Mouse (Mus musculus) left cerebral cortex, postnatal 4 days (tissue): ENCODE measurements at regions not wholly inside any gene's neighbourhood (a gene's known extent, or its start where the extent isn't known, plus 50 kb on each side); places are given as distances from the start of the nearest gene placed in this dataset.

Source experiments
- DNase-seq: peaks from one replicate; pipeline ENCODE4 v3.0.0-alpha.2; 2022
- intact Hi-C: fragments of 180-260 bp; cut with DNase I; formaldehyde crosslinking; loops from one replicate; pipeline ENCODE4 v1.15.1; 2025

DNA sequence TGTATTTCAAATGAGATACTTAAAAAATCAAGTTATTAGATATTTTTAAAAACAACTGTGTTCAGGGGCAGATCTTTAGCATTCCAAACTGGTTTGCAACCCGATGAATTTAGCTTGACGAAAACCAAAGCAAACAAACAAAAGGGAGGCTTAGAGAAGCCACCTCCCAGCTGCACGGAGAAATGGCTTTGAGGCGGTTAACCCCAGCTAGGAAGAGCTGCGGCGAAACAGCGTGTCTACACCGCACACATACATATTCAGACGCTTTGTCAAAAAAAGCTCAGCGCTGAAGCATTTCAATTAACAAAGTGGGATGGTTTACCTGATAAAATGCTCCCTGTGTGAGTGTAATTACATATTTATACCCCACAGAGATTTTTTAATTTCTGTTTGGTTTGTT, 123.0 kb upstream of the Ap5m1 start:
- intact Hi-C loops = no loop called here
- DNase-seq = no peak

DNA sequence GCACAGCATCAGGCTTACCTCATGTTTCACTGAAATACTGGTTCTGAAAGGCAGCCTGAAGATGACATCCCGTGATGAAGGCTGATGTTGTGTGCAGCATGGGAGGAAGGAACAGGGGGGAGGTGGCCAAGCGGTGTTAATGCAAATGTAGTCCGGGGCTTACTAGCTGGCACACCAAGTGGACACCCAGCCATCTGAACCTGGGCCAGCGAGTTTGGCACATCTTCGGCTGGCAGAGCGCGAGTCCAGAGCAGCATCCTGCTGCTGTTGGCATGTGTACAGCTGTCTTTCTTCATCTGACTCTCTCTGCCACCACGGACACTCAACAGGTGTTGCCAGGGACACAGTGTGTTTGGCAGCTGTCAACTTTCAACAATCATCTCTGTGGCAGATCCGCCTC, 135.0 kb upstream of the Ap5m1 start:
- peak; percentile 94 for DNase-seq
- intact Hi-C loops = no loop called here

DNA sequence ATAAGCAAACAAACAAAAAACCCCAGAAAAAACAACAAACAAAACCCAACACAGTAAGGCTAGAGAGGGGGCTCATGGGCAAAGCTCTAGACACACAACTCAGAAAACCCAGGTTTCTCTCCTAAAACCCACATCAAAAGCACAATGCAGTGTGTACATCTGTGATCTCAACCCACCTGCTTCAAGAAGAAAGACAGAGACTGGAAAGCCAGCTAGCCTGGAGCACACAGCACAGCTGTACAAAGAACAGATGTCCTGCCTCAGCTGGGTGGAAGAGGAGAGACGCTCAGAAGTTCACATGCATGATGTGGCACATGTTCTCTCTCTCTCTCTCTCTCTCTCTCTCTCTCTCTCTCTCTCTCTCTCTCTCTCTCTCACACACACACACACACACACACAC, 140.0 kb upstream of the Ap5m1 start:
- intact Hi-C loops = no loop called here
- no peak for DNase-seq

DNA sequence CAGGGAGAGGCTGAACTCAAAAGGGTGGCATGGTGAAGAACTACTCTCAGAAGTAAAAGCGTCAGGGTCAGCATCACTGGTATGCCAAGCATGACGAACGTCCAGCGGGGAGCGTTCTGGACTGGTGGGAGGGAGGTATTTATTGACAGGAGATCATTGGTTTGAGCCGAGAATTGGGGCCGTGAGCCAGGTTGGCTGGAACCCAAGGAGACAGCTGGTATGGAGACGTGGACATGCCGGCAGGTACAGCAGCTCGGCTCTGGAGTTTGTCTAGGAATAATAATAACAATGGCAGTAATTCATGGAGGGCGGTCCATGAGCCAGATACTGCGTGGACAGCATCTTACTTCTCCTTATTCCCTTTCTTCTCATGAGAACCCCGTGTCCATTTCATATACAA, 156.5 kb upstream of the Ap5m1 start:
- intact Hi-C loops = no loop called here
- DNase-seq = peak; percentile 85

DNA sequence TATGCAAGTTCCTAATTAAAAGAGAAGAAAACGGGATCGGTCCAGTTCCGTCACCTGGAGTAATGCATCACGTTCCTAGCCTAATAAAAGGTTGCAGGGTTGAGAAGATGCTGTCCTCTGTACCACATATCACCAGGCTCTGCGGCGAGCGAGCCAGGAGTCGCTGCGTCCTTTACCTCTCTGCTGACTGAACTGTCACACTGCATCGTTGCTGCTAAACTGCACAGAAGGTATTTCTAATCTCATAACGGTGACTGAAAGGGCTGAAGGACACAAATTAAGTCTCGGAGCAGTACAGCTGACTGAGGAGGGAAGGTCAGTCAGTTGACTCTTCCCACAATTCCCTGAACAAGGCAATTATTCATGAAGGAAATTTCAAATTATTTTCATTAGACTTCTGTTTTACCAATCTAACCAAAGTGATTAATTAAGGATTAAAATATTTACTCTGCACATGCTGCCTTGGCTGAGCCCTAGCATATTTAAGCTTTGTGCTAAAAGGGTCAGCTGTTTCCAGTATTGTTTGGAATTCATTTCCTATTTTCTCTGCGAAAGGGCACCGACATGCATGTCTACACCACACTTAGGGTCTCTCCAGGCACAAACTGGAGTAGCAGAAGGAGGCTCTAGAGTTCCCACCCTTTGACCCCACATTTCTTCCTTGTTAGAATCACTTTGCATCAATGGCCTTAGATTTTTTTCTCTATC, 157.8 kb upstream of the Ap5m1 start:
- DNase-seq = peak; percentile 36
- intact Hi-C loops = no loop called here

DNA sequence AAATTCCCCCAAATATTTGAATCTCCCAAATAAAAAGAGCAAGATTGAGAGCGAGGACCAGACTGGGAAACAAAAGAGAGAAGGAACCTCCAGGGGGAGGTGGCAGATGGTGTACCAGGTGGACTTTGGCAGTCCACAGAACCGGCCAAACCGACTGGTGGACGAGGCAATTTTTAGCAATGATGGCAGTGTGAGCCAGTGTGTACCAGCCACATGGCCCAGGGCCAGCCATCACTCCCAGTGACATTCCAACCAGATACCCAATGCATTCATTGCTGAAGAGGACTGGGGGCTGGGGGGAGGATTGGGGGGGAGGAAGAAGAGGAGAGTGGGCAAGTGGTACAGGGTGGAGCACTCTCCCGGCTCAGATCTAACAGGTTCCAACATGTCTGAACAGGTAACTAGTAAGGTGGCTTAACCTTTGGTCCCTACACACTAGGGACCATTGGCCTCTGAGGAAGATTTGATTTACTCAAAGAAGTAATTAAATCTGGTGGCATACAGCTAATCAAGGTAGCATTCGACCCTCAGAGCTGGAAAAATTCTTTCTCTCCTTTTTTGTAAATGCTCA, 158.4 kb upstream of the Ap5m1 start:
- DNase-seq = peak; percentile 94
- intact Hi-C loops = no loop called here

DNA sequence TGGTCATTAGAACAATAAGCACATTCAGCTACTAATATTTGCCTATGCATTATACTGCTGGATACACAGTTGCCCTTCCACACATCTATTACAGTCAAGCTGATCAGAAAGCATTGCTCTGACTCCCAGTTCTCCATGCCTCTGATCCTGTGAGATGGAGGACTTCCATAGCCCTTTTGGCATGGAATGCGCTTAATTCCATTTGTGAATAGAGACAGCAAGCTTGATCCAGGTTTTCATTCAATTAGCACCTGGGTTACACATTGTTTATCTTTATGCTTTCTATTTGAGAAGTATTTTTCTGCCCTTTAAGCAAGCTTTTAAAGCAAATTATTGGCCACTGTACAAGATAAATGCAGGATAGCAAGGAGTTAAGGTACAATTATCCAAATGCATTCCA, 158.9 kb upstream of the Ap5m1 start:
- intact Hi-C loops = no loop called here

DNA sequence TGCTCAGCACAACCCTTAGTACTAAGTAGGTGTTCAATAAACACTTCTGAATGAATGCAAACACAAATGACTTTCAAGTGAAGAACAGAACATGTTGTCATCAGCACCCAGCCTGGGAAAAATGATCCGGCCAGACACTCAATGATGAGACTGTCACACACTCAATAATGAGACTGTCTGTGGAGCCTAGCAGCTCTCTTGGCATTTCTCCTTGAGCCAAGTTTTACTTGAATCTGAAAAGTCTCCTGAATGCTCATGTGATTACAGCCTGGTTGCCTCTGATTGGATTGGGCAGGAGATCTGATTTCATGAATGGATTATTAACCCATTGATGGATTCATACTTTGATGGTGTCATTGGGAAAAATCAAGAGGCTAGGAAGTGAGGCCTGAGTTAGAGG, 161.3 kb upstream of the Ap5m1 start:
- no peak for DNase-seq
- intact Hi-C loops = no loop called here

More for the DNA sequence above, 158.9 kb upstream of the Ap5m1 start:
- DNase-seq = no peak

DNA sequence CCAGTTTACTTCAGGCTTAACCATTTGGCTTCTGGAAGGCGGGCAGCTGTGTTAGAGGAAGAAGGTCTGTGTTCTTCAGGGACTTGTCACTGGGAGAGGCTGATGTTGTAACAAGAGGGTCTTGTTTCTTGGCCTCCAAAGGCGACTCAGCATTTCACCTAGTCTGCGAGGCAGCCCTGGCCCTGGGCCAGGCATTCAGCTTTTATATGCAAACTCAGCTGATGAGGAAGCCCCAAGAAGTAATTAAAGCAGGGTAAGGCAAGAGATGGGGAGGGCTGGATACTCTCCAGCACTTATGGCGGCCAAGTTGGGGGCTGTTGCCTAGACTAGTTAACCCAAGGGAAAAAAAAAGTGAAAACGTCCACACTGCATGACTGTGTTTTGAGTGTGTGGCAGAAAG, 162.4 kb upstream of the Ap5m1 start:
- intact Hi-C loops = no loop called here
- peak; percentile 80 for DNase-seq

DNA sequence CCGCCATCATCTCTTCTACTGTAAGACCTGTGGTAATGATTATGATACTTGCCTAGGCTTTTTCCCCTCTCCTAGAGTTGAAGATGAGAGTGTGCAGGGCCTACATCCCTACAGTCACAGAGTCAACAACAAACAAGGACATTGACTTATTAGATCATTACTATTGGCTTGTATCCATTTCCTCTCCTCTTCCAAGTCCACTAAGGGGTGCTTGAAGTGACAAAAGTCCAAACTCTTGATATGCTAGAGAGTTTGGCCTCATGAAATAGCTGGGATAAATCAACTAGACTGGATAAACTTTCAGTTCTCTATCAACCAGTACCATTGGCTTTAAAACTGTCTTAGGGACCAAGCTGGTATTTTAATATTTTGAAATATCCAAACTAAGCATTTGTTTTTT, 165.7 kb upstream of the Ap5m1 start:
- DNase-seq = no peak
- intact Hi-C loops = no loop called here

DNA sequence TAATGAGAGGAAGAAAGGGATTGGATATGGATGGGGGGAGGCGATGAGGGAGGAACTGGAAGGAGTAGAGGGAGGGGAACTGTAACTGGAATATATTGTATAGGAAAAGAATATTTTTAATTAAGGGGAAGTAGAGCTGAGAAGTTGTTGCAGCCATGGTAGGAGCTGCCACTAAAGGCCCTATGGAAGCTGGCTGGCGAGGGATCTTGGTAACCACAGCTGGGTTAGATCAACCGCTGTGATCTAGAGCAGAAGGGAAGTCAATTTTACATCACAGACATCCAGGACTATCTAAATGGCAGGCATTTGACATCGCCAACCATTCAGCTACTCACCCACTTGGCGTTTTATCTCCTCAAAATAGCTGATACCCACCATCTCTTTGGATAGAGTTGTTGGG, 168.8 kb upstream of the Ap5m1 start:
- intact Hi-C loops = no loop called here

DNA sequence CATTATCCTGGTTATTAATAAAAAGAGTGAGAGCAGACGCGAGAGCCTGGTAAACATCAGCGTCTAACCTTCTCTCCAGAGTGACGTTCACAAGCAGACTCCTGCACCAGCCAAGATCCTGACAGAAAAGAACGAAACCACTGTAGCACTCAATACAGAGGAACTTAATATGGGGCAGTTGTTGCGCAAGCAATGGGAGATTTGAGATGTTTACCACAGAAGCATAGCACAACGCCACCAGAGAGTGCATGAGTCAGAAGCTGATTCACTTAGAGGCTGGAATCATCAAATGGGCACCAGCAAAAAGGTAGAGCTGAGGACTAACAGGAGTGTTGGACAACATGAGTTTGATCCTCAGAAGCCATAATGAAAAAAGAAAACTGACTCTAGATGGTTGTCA, 169.7 kb upstream of the Ap5m1 start:
- DNase-seq = no peak
- intact Hi-C loops = no loop called here

More for the DNA sequence above, 168.8 kb upstream of the Ap5m1 start:
- DNase-seq = no peak

DNA sequence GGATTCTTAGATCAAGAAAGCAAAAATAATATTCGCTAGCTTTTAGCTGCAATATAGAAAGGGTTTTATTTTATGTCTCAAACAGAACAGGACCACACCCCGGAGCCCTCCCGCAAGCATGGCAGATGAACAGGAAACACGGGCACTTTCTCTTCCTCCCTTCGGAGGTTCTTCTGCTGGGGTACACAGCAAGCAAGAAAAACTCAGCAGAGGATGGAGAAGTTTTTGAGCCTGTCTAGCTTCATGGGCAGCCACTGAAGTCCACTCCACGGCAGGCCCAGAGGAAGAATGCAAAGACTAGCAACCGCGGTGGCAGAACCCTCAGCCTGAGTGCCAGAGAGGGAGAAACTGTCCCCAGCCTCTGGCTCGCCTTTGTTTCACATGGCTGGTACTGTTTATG, 174.7 kb upstream of the Ap5m1 start:
- intact Hi-C loops = no loop called here
- DNase-seq = peak; percentile 20

DNA sequence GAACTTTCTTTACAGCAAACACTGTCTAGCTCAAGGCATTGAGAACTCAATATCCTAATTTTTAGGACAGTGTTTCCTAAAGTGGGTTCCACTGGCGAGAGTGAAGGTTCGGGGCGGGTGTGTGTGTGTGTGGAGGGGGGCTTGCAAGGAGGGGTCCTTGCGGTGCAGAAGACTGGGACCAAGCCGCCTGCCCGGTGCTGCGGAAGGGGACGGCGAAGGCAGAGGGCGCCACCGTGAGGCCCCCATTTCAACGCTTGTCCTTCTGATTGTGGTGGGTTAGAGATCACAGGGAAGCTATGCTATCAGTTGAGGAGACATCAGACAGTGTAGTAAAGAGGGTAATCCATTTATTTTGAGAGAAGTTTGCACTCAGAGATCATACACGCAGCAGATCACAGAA, 176.9 kb upstream of the Ap5m1 start:
- DNase-seq = peak; percentile 74
- intact Hi-C loops = no loop called here

DNA sequence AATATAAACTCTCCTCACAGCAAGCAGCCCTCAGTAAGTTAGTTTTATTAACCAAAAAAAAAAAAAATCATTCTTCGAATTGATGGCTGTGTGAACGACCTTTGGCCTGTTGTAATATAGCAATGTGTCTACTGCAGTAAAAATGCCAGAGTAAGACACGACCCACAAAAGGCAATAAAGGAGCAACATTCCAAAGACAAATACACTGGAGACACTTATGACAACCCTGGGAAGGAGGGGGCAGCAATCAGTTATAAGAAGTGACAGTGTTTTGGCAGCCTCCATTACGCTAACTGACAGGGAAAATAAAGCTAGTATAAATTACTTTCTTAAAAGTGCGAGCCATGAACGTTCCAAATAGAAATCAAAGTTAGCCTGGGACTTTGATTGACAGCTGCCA, 185.9 kb upstream of the Ap5m1 start:
- intact Hi-C loops = no loop called here
- DNase-seq = no peak

DNA sequence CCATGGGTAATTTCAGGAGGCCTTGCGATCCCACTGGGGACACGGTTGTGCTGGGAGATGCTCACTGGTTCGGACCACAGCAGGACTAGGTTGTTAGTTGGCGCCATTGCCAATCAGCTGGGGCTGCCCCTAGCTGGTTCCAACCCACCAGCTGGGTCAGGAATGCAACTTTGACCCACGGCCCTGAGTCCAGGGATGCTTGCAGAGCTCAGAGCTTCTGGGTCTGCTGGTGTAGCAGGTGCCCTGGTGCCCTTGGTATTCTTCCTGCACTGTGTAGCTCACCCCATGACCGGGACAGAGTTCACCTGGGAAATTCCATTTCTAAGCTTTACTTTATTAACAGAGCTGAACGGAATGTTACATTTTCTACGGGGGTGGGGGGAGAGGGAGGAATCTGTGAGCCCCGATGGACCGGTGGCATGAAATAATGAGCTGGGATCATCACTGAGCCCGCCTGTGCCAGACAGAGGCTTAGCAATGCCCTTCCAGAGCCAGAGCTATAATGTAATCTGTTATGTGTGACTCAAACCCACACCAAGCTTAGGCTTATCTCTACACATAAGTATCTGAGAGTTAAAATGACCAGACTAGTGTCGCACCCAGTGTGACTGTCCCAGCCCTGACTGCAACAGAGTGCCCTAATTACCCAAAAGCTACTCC, 187.8 kb upstream of the Ap5m1 start:
- intact Hi-C loops = no loop called here
- no peak for DNase-seq

DNA sequence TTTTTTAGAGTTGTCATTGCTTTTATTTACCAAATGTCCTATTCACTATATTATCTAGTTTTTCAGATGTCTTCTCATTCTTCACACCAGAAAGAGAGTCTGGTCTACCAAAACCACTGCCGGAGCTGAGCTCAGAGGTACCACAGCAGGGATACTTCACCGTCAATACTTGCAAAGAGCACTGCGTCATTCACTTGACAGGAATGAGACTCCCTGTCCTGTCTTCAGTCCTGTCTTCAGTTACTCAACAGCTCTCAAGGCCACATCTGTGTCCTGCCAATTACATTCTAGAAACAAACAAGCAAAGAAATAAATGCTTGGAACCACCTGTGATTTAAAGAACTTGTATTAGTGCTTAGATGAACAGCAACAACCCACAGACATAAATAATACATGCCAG, 194.6 kb upstream of the Ap5m1 start:
- no peak for DNase-seq
- intact Hi-C loops = no loop called here

DNA sequence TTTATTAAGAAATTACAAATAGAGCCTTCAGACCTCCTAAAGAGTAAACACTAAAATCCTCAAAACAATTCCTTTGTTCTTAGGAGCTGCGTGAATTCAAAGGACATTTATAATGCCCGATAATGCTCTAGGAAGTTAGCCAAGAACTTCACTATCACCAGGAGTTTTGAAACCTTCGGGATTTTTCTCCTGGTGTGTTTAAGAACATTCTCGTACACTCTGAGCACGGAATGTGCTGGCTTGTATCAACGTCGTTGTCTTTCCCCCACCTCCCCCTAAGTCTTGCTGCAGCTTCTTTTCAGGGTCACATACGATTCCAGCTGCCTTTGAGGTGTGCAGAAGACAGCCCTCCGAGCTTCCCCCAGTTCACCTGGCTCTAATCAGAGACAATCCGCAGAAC, 195.9 kb upstream of the Ap5m1 start:
- intact Hi-C loops = no loop called here
- no peak for DNase-seq

DNA sequence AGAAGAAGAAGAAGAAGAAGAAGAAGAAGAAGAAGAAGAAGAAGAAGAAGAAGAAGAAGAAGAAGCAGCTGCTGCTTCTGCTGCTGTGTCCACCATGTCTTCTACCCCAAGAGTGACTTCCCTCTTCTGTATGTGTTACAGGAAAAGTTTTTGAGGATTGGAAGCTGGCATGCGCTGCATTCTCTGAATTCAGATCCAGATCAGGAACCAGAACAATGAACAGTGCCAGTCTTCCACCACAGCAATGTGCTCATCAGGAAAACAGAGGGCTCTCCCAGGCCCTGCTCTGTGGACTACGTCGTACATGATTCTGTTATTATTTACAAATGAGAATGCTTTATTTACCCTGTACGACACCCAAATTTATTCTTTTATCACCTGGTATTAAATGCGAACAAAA, 181.8 kb upstream of the Otx2 start:
- no peak for DNase-seq
- intact Hi-C loops = no loop called here

DNA sequence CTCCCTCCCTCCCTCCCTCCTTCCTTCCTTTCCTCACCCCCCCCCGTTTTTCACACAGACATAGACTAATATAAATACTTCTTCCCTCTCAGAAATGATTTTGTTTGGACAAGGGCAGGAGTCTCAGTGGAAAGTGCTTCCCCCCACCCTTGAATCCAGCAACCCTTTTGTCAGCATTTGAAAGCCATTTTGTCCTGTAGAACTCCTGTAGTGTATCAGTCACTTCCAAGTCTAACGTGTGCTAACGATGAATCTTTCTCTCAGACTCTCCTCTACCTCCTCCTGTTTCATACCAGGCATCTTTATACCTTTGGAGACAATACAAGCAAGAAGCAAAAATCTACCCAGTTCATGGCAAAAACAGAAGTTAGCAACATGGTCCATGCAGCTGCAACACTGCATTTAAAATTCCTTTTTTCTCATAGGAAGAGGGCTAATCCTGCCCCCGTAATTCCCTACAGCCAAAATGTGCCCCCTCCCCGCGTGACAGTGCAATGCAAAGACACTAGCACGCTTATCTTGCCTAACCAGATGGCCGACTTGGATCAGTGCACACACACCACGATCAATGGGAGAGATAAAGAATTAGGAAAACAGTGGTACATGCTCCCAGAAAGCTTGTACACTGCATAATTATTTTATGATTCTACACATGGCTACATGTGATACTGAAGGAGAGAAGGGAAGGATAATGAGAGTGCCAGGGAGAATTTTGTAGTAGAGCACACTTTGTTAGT, 180.7 kb upstream of the Otx2 start:
- intact Hi-C loops = no loop called here
- peak; percentile 19 for DNase-seq

DNA sequence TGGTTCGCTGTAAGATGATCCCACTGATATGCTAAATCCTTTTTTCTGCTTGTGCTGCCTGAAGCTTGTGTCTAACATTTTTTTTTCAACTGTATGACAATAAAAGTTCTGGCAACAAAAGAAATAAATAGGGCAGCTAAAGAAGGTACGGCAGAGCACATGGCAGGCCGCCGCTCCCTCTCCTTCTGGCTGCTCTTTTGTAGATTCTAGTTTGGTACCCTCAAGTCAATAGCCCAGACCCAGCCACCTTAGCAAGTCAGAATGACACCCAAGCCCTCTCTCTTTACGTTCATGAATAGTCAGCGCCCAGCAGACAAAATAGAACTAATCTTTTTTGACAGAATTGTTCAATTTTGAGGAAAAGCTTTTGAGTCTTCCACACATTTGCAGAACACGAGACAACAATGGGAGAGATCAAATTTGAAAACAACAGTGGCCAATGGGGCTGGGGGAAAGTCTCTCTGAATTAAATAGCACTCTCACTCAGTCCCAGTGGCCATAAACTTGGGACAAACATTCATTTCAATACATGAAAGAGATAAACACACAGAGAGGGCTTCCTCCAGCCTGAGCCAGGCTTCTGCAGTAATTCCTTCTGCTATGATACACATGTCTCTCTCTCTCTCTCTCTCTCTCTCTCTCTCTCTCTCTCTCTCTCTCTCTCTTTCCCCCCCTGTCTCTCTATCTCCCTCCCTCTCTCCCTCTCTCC, 180.0 kb upstream of the Otx2 start:
- no peak for DNase-seq
- intact Hi-C loops = no loop called here
